Mouse (Mus musculus) lung, adult 2 months (tissue): ENCODE data around the gene Crybb3. TPM values are rescaled to one million over a fixed set of nuclear protein-coding genes. Genes with fewer than 3 reads are reported as not detected.

Source experiments
- DNase-seq: peaks from one replicate; pipeline ENCODE4 v3.0.0; 2022
- H3K4me1 ChIP-seq: fragments of 200-500 bp; 2 replicates; pipeline ENCODE4 v1.6.1; 2011; ENCODE audit warnings: low read length; ENCODE audit not compliant: control insufficient read depth, insufficient read depth
- H3K4me3 ChIP-seq: fragments of 200-500 bp; replicated peaks from 2 replicates; pipeline ENCODE3; 2011; ENCODE audit warnings: low read depth, mild to moderate bottlenecking, control low read depth, low read length; ENCODE audit errors: extremely low read depth
- CTCF ChIP-seq: fragments of 200-500 bp; IDR thresholded peaks from 2 replicates; pipeline ENCODE4 v1.5.1; 2011; ENCODE audit warnings: mild to moderate bottlenecking, low read length, control low read depth; ENCODE audit not compliant: insufficient read depth
- POLR2A ChIP-seq: fragments of 200-500 bp; IDR thresholded peaks from 2 replicates; pipeline ENCODE4 v1.6.1; 2011; ENCODE audit warnings: low read depth, mild to moderate bottlenecking, control low read depth, low read length, borderline replicate concordance; ENCODE audit errors: extremely low read depth
- WGBS: fragments of 180-500 bp; shearing (Covaris S2); methylation state at CpG from one replicate; pipeline ENCODE4 v1.1.7; 2018; 5-methylcytosine and 5-hydroxymethylcytosine counted together
- polyA plus RNA-seq: library from polyadenylated mRNA; depleted of rRNA; stranded (reverse); fragments of >200 nt; gene quantifications from 2 replicates; pipeline ENCODE4 v1.2.3, GENCODE M21; 2012

Gene Crybb3
- polyA plus RNA-seq, 1 experiment, result 5.2 TPM

- no peak overlapping the region for H3K4me3 ChIP-seq
- WGBS, result 77% methylated on average over 2 of the region's 2 CpGs
- no peak for DNase-seq
- TF ChIP-seq CTCF (no peak), POLR2A (no peak)
- no peaks in the 10 kb centered on the region for H3K4me1 ChIP-seq
These were observed 6.1 kb upstream of the Crybb3 start for GRCm38 (mm10) chr5:113087465-113087864.

GRCm38 (mm10) chr5:113086990-113087389 is 5.6 kb upstream of the Crybb3 start:
- 54% methylated on average over 4 of the region's 4 CpGs for WGBS
- no peak for TF ChIP-seq POLR2A
- no peak for TF ChIP-seq CTCF

GRCm38 (mm10) chr5:113086439-113086838 is 5.1 kb upstream of the Crybb3 start:
- 61% methylated on average over 12 of the region's 12 CpGs for WGBS
- H3K4me1 ChIP-seq, result no peaks in the 10 kb centered on the region
- no peak for DNase-seq
- TF ChIP-seq POLR2A (no peak), CTCF (no peak)
- H3K4me3 ChIP-seq, result no peak overlapping the region

More at GRCm38 (mm10) chr5:113086990-113087389, 5.6 kb upstream of the Crybb3 start:
- H3K4me1 ChIP-seq, result no peaks in the 10 kb centered on the region
- no peak overlapping the region for H3K4me3 ChIP-seq
- no peak for DNase-seq

- no peak overlapping the region for H3K4me3 ChIP-seq
- 48% methylated on average over 2 of the region's 2 CpGs for WGBS
- TF ChIP-seq POLR2A (no peak), CTCF (no peak)
- H3K4me1 ChIP-seq, result no peaks in the 10 kb centered on the region
- no peak for DNase-seq
These were observed 4.5 kb upstream of the Crybb3 start for GRCm38 (mm10) chr5:113085931-113086330.

- H3K4me3 ChIP-seq, result no peak overlapping the region
- TF ChIP-seq CTCF (no peak), POLR2A (no peak)
- WGBS, result 70% methylated on average over 2 of the region's 2 CpGs
- no peaks in the 10 kb centered on the region for H3K4me1 ChIP-seq
- DNase-seq, result no peak
These were observed 2.9 kb upstream of the Crybb3 start for GRCm38 (mm10) chr5:113084309-113084708.

- no peak overlapping the region for H3K4me3 ChIP-seq
- 38% methylated on average over 19 of the region's 19 CpGs for WGBS
- no peaks in the 10 kb centered on the region for H3K4me1 ChIP-seq
- no peak for DNase-seq
- TF ChIP-seq CTCF (no peak), POLR2A (no peak)
These were observed 1.2 kb upstream of the Crybb3 start for GRCm38 (mm10) chr5:113082356-113083168.

- no peak overlapping the region for H3K4me3 ChIP-seq
- DNase-seq, result no peak
- H3K4me1 ChIP-seq, result no peaks in the 10 kb centered on the region
- TF ChIP-seq CTCF, result no peak
- TF ChIP-seq POLR2A, result no peak
- 88% methylated on average over 9 of the region's 9 CpGs for WGBS
These were observed 364 bp downstream of the Crybb3 start for GRCm38 (mm10) chr5:113081020-113081419.

GRCm38 (mm10) chr5:113079783-113080182 is 1.6 kb downstream of the Crybb3 start:
- no peak overlapping the region for H3K4me3 ChIP-seq
- WGBS, result 26% methylated on average over 21 of the region's 21 CpGs
- H3K4me1 ChIP-seq, result no peaks in the 10 kb centered on the region
- TF ChIP-seq CTCF (peak; percentile 53), POLR2A (no peak)
- no peak for DNase-seq

GRCm38 (mm10) chr5:113078686-113079085 is 2.7 kb downstream of the Crybb3 start:
- TF ChIP-seq POLR2A (no peak), CTCF (peak; percentile 38; the same call in 1 of the 2 replicates)
- Histone ChIP-seq H3K4me1 (no peaks in the 10 kb centered on the region), H3K4me3 (no peak overlapping the region)
- DNase-seq, result no peak
- WGBS, result 59% methylated on average over 5 of the region's 5 CpGs

- DNase-seq, result no peak
- Histone ChIP-seq H3K4me3 (no peak within 1 kb of the TSS), H3K4me1 (no peaks in the 10 kb centered on the region)
- TF ChIP-seq POLR2A (no peak), CTCF (no peak)
These were observed 11.4 kb downstream of the Crybb3 start, which contains the start of gene Crybb2 for GRCm38 (mm10) chr5:113070017-113070416. Gene Crybb2 (minus strand): TSS chr5:113070117.
